Mouse (Mus musculus): ENCODE measurements at regions not wholly inside any gene's neighbourhood (a gene's known extent, or its start where the extent isn't known, plus 50 kb on each side); places are given as distances from the start of the nearest gene placed in this dataset.

GRCm38 (mm10) chr2:46678366-46678765 is 1561.2 kb upstream of the Zeb2 start:
- no peak for ATAC-seq (replicated peaks; ENCODE audit: poor library complexity)

GRCm38 (mm10) chr2:46669517-46670291 is 1552.5 kb upstream of the Zeb2 start:
- no peak for ATAC-seq (replicated peaks; ENCODE audit: poor library complexity)

- no peak for ATAC-seq (replicated peaks; ENCODE audit: poor library complexity)
These were observed 1549.8 kb upstream of the Zeb2 start for GRCm38 (mm10) chr2:46666990-46667337.

- no peak for ATAC-seq (replicated peaks; ENCODE audit: poor library complexity)
These were observed 1549.1 kb upstream of the Zeb2 start for GRCm38 (mm10) chr2:46666084-46666989.

- ATAC-seq (replicated peaks; ENCODE audit: poor library complexity): peak; percentile 92
These were observed 1544.7 kb upstream of the Zeb2 start for GRCm38 (mm10) chr2:46661876-46662275.

- no peak for ATAC-seq (replicated peaks; ENCODE audit: poor library complexity)
These were observed 1543.4 kb upstream of the Zeb2 start for GRCm38 (mm10) chr2:46660577-46660976.

GRCm38 (mm10) chr2:46655289-46655688 is 1538.1 kb upstream of the Zeb2 start:
- ATAC-seq (replicated peaks; ENCODE audit: poor library complexity): no peak

GRCm38 (mm10) chr2:46652616-46653015 is 1535.4 kb upstream of the Zeb2 start:
- ATAC-seq (replicated peaks; ENCODE audit: poor library complexity): no peak

GRCm38 (mm10) chr2:46646366-46646765 is 1529.2 kb upstream of the Zeb2 start:
- no peak for ATAC-seq (replicated peaks; ENCODE audit: poor library complexity)

- no peak for ATAC-seq (replicated peaks; ENCODE audit: poor library complexity)
These were observed 1492.0 kb upstream of the Zeb2 start for GRCm38 (mm10) chr2:46609217-46609616.

- ATAC-seq (replicated peaks; ENCODE audit: poor library complexity): no peak
These were observed 1464.6 kb upstream of the Zeb2 start for GRCm38 (mm10) chr2:46581773-46582172.

GRCm38 (mm10) chr2:46570416-46570815 is 1453.2 kb upstream of the Zeb2 start:
- no peak for ATAC-seq (replicated peaks; ENCODE audit: poor library complexity)

- ATAC-seq (replicated peaks; ENCODE audit: poor library complexity): no peak
These were observed 1416.2 kb upstream of the Zeb2 start for GRCm38 (mm10) chr2:46533395-46533794.

GRCm38 (mm10) chr2:46530686-46531085 is 1413.5 kb upstream of the Zeb2 start:
- no peak for ATAC-seq (replicated peaks; ENCODE audit: poor library complexity)

GRCm38 (mm10) chr2:46525223-46525622 is 1408.0 kb upstream of the Zeb2 start:
- peak; percentile 55 for ATAC-seq (replicated peaks; ENCODE audit: poor library complexity)

- no peak for ATAC-seq (replicated peaks; ENCODE audit: poor library complexity)
These were observed 1407.4 kb upstream of the Zeb2 start for GRCm38 (mm10) chr2:46524625-46525024.

- no peak for ATAC-seq (replicated peaks; ENCODE audit: poor library complexity)
These were observed 1404.2 kb upstream of the Zeb2 start for GRCm38 (mm10) chr2:46521147-46521965.

GRCm38 (mm10) chr2:46512237-46513028 is 1395.2 kb upstream of the Zeb2 start:
- no peak for ATAC-seq (replicated peaks; ENCODE audit: poor library complexity)

GRCm38 (mm10) chr2:46506951-46507350 is 1389.8 kb upstream of the Zeb2 start:
- no peak for ATAC-seq (replicated peaks; ENCODE audit: poor library complexity)

GRCm38 (mm10) chr2:46503074-46503473 is 1385.9 kb upstream of the Zeb2 start:
- ATAC-seq (replicated peaks; ENCODE audit: poor library complexity): no peak

Measured in megakaryocyte progenitor cell, adult 5-6 weeks (primary cell).